Mouse (Mus musculus): Measurements from ENCODE around the gene Habp4. TPM values are rescaled to one million over a fixed set of nuclear protein-coding genes. Genes with fewer than 3 reads are reported as not detected.

Gene Habp4
- total RNA-seq (2021) = 10 to 100 TPM; 28.5 to 30.2 TPM
- long read RNA-seq, experiment 1, full-length matches to known transcripts = 58 of 68 reads
- long read RNA-seq, experiment 1, partial matches to known transcripts = 0 of 68 reads
- long read RNA-seq, experiment 1, other reads (novel, unspliced or antisense) = 10 of 68 reads
- long read RNA-seq, experiment 2, full-length matches to known transcripts = 113 of 128 reads
- long read RNA-seq, experiment 2, partial matches to known transcripts = 0 of 128 reads
- long read RNA-seq, experiment 2, other reads (novel, unspliced or antisense) = 15 of 128 reads

- peak; percentile 97 for DNase-seq (ENCODE audit: low spot score in 2 of 2)
These were observed at the start of gene Habp4 for GRCm38 (mm10) chr13:64161548-64161915. Habp4 (plus strand) TSS chr13:64161824.

GRCm38 (mm10) chr13:64117442-64117841 is 44.2 kb upstream of the Habp4 start:
- DNase-seq (ENCODE audit: low spot score in 2 of 2) = no peak

GRCm38 (mm10) chr13:64120760-64121159 is 40.9 kb upstream of the Habp4 start:
- no peak for DNase-seq (ENCODE audit: low spot score in 2 of 2)

GRCm38 (mm10) chr13:64123491-64124188 is 38.0 kb upstream of the Habp4 start:
- DNase-seq (ENCODE audit: low spot score in 2 of 2) = no peak

GRCm38 (mm10) chr13:64124886-64125285 is 36.7 kb upstream of the Habp4 start:
- no peak for DNase-seq (ENCODE audit: low spot score in 2 of 2)

GRCm38 (mm10) chr13:64126316-64126715 is 35.3 kb upstream of the Habp4 start:
- DNase-seq (ENCODE audit: low spot score in 2 of 2) = no peak

- DNase-seq (ENCODE audit: low spot score in 2 of 2) = peak; percentile 77 to 84
These were observed 32.6 kb upstream of the Habp4 start, which contains the start of gene Slc35d2 for GRCm38 (mm10) chr13:64128858-64129615. Slc35d2 (minus strand) TSS chr13:64129368.

GRCm38 (mm10) chr13:64129616-64130375 is 31.8 kb upstream of the Habp4 start:
- peak; percentile 42 to 49 for DNase-seq (ENCODE audit: low spot score in 2 of 2)

GRCm38 (mm10) chr13:64150121-64150520 is 11.5 kb upstream of the Habp4 start:
- DNase-seq (ENCODE audit: low spot score in 2 of 2) = no peak

- peak; percentile 85 to 88 for DNase-seq (ENCODE audit: low spot score in 2 of 2)
These were observed 9.4 kb upstream of the Habp4 start for GRCm38 (mm10) chr13:64152241-64152669.

GRCm38 (mm10) chr13:64152671-64153082 is 8.9 kb upstream of the Habp4 start:
- DNase-seq (ENCODE audit: low spot score in 2 of 2) = no peak

- peak; percentile 96 for DNase-seq (ENCODE audit: low spot score in 2 of 2)
These were observed 8.4 kb upstream of the Habp4 start, which contains the start of gene Zfp367 for GRCm38 (mm10) chr13:64153083-64153682. Zfp367 (minus strand) TSS chr13:64153202.

GRCm38 (mm10) chr13:64153751-64154267 is 7.8 kb upstream of the Habp4 start:
- DNase-seq (ENCODE audit: low spot score in 2 of 2) = peak; percentile 46 to 64

GRCm38 (mm10) chr13:64154651-64155050 is 7.0 kb upstream of the Habp4 start:
- no peak for DNase-seq (ENCODE audit: low spot score in 2 of 2)

GRCm38 (mm10) chr13:64155171-64155571 is 6.5 kb upstream of the Habp4 start:
- no peak for DNase-seq (ENCODE audit: low spot score in 2 of 2)

GRCm38 (mm10) chr13:64156966-64157365 is 4.7 kb upstream of the Habp4 start:
- no peak for DNase-seq (ENCODE audit: low spot score in 2 of 2)

- DNase-seq (ENCODE audit: low spot score in 2 of 2) = peak in 1 of 2 experiments; percentile 58
These were observed 440 bp downstream of the Habp4 start for GRCm38 (mm10) chr13:64161916-64162611.

- peak in 1 of 2 experiments; percentile 26 for DNase-seq (ENCODE audit: low spot score in 2 of 2)
These were observed 1.0 kb downstream of the Habp4 start for GRCm38 (mm10) chr13:64162626-64163025.

GRCm38 (mm10) chr13:64163147-64163715 is 1.6 kb downstream of the Habp4 start:
- DNase-seq (ENCODE audit: low spot score in 2 of 2) = no peak

Measured in adrenal gland, adult 18-20 months (tissue).